Mouse (Mus musculus): ENCODE measurements around the gene Pwwp2b.

The Pwwp2b gene

GRCm38 (mm10) chr7:139302314-139302713 is 54.0 kb downstream of the Pwwp2b start:
- no peak for DNase-seq

DNA sequence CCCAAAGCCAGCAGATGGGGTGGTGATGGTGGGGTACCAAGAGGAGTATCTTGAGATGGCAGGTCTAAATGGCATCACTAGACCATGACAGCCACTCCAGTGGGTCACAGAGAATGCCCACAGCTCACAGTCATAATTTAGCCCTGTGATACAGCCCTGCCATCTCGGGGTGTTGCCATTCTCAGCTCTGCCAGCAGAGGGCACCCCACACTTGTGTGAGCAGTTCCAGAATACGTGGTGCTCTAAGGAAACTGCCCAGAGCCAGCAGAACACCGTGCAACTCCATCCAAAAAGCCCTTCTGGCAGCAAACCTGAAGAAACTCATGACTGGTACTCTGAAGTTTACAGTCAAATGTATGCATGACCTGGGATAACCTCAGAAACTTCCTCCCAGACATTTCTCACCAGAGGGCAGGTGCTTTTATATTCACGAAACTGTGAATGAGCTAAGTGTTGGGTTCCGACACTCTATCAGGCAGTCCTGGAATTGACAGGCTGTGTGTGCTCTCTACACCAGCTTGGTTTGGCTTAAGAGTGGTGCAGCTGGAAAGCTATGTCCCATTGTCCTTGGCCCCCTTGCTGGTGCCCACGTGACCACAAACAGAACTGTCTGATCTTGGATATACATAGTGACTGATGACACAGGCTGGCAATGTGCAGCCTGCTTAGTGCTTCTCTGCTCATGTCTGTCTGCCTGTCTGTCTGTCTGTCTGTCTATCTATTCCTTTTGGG is 55.2 kb downstream of the Pwwp2b start:
- peak; percentile 87 for DNase-seq

DNA sequence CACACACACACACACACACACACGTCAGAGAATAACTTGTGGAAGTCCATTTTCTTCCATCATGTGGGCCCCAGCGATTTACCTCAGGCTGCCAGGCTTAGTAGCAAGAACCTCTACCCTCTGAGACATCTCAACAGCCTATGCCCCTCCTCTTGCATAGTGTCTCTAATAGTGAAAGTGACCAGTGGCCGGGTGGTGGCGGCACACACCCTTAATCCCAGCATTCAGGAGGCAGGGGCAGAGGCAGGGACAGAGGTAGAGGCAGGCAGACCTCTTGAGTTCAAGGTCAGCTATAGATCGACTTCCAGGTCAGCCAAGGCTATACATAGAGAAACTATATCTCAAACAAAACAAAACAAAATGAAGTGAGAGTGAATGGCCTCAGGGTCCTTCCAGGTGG is 56.0 kb downstream of the Pwwp2b start:
- DNase-seq: no peak

GRCm38 (mm10) chr7:139307056-139307455 is 58.8 kb downstream of the Pwwp2b start:
- no peak for DNase-seq

- DNase-seq: peak; percentile 49
Measured at GRCm38 (mm10) chr7:139308140-139308895, 60.0 kb downstream of the Pwwp2b start.

DNA sequence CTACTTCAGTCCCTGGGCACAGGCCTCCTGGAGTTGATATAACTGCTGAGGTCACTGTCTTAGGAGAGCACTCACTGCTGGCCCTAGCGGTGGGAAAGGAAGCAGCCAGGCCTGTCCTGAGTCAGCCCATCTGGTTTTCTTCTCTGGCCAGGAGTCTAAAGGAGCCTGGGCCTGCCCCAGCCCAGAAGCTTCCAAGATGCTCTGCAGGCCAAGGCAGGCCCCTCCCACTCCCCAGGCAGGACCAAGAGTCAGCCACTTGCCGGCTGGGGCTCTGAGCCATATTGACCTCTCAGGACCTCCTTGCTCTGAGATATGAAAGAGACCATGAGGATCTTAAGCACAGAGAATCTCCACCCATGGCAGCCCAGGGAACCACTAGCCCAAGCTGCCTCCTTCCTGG is 60.8 kb downstream of the Pwwp2b start:
- DNase-seq: no peak

- no peak for DNase-seq
Measured at GRCm38 (mm10) chr7:139310487-139310951, 62.2 kb downstream of the Pwwp2b start.

DNA sequence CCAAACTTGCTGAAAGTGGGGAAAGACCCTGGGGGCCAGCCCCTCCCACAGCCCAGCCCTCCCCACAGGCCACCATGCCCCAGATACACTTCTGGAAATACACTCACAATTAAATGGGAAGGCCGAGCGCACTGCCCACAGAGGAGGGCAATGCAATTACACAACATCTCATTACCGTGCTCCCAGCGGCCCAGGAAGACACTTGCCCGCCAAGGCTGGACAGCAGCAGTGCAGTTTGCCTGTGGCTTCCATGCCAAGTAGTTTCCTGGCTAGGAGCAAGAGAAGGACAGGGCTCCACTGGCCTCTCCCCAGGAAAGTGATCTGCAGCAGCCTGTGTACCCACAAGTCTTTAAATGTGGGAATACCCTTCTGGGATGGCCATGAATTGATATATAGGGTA is 64.4 kb downstream of the Pwwp2b start:
- no peak for DNase-seq

- no peak for DNase-seq
Measured at GRCm38 (mm10) chr7:139313413-139313812, 65.1 kb downstream of the Pwwp2b start.

DNA sequence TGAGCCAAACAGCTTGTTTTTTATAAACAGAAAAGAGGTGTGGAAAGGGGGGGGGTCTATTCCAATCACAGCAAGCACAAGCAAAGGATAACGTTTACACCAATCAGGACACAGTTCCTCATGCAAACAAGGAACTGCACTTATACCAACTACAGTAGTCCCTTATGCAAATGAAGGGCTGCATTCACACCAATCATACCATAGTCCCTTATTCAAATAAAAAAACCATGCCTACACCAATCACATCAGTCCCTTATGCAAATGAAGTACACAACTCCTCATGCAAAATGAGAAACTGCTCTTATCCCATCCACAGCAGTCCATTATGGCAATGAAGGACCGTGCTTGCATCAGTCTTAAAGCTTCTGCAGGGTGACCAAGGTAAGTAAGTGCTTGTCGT is 66.4 kb downstream of the Pwwp2b start:
- no peak for DNase-seq

- no peak for DNase-seq
Measured at GRCm38 (mm10) chr7:139319006-139319411, 70.7 kb downstream of the Pwwp2b start.

Measured in cerebellum, adult 11 months (tissue).